Mouse (Mus musculus) central nervous system, embryonic 18 days (tissue): ENCODE results near the gene Rnf220. TPM values are rescaled to one million over a fixed set of nuclear protein-coding genes. Genes with fewer than 3 reads are reported as not detected.

ENCODE experiments used
- polyA plus RNA-seq: library from polyadenylated mRNA; depleted of rRNA; stranded (reverse); fragments of >200 nt; gene quantifications from 2 replicates; pipeline ENCODE4 v1.2.3, GENCODE M21; 2012; rRNA removed

The Rnf220 gene
- 136 and 139 TPM in 2 replicates for polyA plus RNA-seq

DNA sequence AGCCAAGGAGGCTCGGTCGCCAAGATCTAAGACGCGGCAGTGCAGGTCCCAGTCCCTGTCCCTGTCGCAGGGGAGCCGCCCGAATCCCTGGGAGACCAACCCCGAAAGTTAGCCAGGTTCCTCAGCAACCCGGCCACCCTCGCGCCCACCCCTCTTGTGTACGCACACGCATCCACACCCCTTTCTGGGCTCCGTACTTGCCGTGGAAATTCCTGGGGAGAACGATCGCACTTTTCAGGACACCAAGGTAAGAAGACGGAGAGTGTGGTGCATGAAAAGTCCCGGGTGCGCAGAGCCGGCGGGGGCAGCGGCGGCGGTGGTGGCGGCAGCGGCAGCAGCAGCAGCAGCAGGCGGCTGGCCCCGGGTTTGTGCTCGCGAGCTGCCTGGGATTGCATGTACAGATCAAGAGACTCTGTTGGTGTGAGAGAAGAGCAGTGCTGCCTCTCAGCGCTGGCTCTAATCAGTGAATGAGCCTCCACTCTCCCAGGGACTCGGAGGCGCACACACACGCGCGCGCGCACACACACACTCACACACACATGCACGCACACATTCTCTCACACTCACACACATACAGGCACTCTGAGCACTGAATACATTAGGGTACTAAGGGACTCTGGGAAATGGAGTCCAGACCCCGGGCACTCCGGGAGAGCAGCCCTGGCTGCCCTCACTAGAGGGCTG is at the start of gene Rnf220:
Rnf220 (minus strand) TSS at position 571 of the 684 bp plus-strand sequence.

GRCm38 (mm10) chr4:117251801-117252316 is 245.0 kb downstream of the Rnf220 start, which contains the start of the genes Tmem53 and Armh1:
Gene Tmem53 (plus strand): TSS chr4:117251951.
Gene Armh1 (minus strand): TSS chr4:117252125.

Other genes starting within 250 kb of the Rnf220 start
- 5.9 and 7.2 TPM in 2 replicates for gene Tmem53, start 245.1 kb downstream of the Rnf220 start, polyA plus RNA-seq
- gene Armh1, start 244.9 kb downstream of the Rnf220 start, polyA plus RNA-seq = 2.1 and 2.7 TPM in 2 replicates
- gene Eri3, start 53.3 kb upstream of the Rnf220 start, polyA plus RNA-seq = 235 and 238 TPM in 2 replicates
- gene Dmap1, start 185.2 kb upstream of the Rnf220 start, polyA plus RNA-seq = 66.5 and 66.9 TPM in 2 replicates
- not detected in 2 replicates for gene Gm12845, start 227.4 kb upstream of the Rnf220 start, polyA plus RNA-seq